Mouse (Mus musculus) cerebellum, adult 9-11 months (tissue): Measurements from ENCODE around the gene Nfxl1.
"Not testable (repeated sequence)": the region's sequence is repeated elsewhere in the genome, so short reads cannot be mapped to it uniquely, and the experiment has no call there.

ENCODE experiments used
- DNase-seq: peaks from one replicate; pipeline ENCODE4 v3.0.0; 2022

Nfxl1 gene

DNA sequence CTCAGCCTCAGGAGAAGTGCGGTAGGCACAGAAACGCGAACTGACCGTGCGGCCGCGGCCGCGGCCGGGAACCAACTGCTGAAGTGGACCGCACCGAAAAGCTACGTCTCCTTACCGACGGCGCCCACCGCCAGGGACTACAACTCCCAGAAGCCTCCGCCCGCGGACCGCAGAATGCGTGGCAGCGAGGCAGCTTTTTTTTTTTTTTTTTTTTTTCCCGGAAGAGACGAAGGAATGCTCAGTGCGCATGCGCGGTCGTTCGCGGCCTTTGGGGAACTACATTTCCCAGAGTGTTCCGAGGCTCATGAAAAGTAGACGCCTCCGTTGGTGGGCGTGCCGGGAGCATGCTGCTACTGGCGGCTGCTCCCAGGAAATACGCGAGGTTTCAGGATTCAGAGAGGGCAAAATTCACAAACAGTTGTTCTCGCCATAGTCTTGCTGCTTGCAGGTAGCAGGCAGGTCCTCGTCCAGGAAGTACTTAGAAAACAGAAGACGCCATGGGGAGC is at the start of gene Nfxl1:
TSS of gene Nfxl1 (minus strand) at position 141 of the 506 bp plus-strand sequence.
- peak; percentile 97 for DNase-seq

DNA sequence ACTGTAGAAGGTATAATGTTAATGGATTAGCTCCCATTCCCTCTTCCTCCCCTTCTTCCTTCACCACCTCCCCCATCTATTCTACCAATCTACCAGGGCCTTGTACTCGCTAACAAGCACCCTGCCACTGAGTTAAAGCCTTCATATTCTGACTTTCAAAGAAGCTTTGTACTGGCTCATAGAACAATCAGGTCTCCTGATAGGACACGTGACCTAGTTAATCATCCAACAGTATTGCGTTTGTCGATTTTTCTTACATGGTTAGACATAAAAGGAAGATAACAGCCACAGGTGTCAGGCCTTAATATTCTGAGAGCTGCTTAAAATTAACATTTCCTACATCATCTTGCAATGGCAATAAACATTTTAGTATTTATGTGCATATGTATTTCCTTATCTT is 43.7 kb upstream of the Nfxl1 start:
- DNase-seq, result no peak

- peak; percentile 10 for DNase-seq
Measured at GRCm38 (mm10) chr5:72601006-72601405, 41.5 kb upstream of the Nfxl1 start.

- no peak for DNase-seq
Measured at GRCm38 (mm10) chr5:72587192-72587681, 27.8 kb upstream of the Nfxl1 start, which contains the start of gene Gm5868. Gm5868 (minus strand) TSS chr5:72587551.

GRCm38 (mm10) chr5:72586667-72587191 is 27.2 kb upstream of the Nfxl1 start:
- DNase-seq, result not testable (repeated sequence)

- DNase-seq, result not testable (repeated sequence)
Measured at GRCm38 (mm10) chr5:72586122-72586521, 26.6 kb upstream of the Nfxl1 start.

DNA sequence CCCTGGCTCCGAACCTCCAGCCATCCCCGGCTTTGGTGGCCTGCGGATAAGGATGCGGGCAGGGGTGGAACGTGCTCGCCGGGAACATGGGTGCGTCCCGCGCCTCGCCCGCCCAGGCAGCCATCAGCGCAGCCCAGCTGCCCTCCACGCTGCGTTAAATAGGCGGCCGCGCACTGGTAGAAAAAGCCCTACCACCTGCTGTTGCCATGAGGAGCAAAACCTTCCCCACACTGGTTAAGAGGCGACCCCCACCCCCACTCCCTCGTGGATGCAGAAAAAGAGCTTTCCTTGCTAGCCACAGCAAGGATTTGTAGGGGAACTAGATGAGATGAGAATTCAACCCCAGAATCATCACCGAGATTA is 21.5 kb upstream of the Nfxl1 start, which contains the start of gene Zar1:
TSS of gene Zar1 (minus strand) at position 285 of the 363 bp plus-strand sequence.
- not testable (repeated sequence) for DNase-seq

- DNase-seq, result not testable (repeated sequence)
Measured at GRCm38 (mm10) chr5:72580088-72580969, 20.8 kb upstream of the Nfxl1 start.

DNA sequence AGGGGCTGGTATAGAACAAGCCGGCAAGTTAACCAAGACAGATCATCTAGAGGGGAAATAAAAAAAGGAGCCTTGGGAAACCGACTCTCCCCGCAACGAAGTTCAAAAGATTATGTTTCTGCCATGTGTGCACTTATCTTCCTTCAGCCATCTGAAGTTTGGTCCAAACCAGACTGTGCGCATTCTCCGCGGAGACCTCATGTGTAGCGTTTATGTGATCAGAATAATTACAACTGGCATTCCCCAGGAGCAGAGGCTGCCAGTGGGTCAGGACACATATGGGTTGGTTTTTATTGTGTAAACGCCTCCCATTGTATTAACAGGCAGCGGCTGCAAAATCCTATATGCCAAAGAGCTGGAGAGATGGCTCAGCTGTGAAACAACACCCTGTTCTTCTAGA is 20.1 kb upstream of the Nfxl1 start:
- not testable (repeated sequence) for DNase-seq

DNA sequence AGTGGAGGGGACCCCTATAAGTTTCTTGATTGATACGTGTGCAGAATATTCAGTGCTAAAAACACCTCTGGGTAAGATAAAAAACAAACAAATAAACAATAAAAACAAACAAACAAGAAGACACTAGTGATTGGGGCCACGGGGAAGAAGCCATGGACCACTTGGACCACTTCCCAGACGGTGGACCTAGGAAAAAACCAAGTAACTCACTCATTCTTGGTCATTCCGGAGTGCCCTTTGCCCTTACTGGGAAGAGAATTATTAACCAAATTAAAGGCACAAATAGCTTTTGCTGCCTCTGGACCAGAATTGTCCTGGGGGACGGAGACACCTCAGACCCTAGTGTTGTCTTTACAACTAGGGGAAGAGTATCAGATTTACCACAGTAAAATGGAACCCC is 6.1 kb upstream of the Nfxl1 start:
- no peak for DNase-seq

DNA sequence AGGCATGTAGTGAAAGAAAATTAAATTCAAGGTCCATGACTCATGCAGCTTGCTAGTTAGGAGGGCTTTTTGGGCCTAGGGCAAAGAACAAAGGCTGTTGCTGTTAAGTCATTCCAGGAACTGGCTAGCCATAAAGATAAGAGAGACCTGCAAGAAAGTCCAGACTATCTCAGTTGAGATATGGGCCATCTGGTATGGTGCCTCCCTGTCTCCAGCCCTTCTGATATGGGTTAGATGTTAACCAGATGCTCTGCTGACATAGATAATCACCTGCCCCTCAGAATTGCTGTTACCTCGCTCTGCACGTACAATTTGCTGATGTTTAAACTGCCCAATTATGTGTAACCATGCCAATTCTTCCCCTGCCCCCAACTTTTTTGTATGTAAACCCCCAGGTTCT is 3.7 kb upstream of the Nfxl1 start:
- not testable (repeated sequence) for DNase-seq

DNA sequence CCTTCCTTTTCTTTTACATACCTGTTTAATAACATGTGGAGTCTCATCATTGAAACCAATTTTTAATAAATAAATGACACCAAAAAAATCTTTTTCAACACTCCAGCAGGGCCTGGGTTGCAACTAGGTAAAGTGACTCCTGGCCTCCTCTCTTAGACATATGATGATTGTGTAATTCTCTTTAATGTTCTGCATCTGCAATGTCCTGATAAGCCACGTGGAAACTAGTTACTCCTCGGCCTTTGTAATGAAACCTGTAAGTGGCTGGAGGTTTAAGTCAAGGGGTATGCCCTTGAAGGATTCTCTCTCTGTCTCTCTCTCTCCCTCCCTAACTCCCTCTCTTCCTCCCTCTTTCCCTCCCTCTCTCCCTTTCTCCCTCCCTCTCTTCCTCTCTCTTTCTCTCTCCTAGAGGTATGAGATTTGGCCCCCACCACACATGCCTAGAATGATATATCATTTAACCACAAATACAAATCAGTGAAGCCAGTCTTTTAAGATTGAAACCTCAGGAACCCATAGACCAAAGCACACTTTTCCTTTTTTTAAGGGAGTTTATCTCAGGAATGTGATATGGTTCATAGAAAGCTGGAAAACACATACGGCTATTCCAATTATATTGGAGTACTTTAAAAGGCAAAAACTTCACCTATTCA is 1.6 kb upstream of the Nfxl1 start:
- DNase-seq, result no peak

DNA sequence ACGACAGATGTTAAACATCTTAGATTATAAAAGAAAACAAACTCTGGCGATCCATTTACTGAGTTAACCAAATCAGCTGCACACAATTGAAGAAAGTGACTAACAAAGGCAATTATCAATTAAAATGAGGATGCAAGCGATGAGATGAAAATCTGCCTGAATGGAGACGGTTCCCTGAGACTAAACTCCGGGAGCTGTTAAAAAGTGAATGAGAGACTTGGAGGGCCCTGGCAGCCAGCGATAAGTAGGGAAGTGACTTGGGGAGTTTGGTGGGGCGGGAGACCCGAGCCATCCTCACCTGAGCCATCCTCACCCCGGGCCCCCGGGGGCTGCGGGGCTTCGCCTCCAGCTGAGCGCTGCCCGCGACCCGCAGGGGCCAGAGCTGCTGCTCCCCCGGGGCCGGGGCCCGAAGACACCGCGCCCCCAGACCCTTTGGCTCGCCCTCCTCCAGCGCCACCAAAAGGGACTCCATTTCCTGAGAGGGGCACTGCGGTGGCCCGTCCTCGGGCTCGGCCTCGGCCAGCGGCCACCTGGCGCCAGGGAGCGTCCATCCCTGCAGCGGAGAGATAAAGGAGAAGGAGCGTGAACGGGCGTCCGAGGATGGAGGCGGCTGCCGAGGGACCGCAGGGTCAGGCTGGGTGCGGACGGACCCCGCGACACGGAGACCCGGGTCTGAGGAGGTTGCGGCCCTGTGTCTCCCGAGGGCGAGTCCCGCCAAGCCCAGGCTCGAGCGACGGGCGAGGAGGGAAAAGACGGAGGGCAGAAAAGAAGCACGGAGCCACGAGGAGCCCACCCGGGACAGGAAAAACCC is 563 bp downstream of the Nfxl1 start:
- DNase-seq, result peak; percentile 76

- DNase-seq, result no peak
Measured at GRCm38 (mm10) chr5:72556245-72556644, 3.2 kb downstream of the Nfxl1 start.

DNA sequence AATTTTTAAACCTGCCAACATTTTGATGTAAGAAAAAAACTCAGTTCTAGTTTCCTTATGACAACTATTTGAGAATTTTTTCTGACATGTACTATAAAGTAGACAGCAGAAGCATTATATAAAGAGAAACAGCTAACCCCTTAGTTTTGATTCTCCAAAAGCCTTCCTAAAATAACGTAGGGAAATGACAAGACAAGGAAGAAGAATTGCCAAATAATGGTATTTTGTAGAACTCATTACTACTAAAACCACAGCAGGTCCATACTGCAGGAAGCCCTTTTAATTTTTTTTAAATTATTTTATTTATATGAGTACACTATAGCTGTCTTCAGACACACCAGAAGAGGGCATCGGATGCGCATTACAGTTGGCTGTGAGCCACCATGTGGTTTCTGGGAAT is 8.3 kb downstream of the Nfxl1 start:
- DNase-seq, result no peak

GRCm38 (mm10) chr5:72528896-72529295 is 30.6 kb downstream of the Nfxl1 start:
- DNase-seq, result no peak

DNA sequence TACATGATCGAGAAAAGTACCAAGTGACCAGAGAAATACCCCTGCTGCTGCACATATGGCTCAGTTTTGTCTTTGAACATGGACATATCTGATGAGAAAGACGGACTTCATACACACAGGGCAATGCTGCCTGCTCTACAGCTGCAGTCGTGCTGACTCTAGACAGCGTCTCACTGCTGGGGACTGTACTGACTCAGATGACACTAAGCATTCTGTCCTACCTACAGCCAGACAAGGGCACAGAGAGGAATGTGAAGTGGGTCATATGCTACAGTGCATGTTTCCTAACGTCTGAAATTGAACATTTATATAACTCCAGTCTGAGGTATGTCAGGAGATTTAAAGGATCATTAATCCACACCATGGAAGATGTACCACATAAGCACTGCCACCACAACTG is 45.7 kb downstream of the Nfxl1 start:
- no peak for DNase-seq

GRCm38 (mm10) chr5:72505740-72506139 is 53.7 kb downstream of the Nfxl1 start:
- no peak for DNase-seq

DNA sequence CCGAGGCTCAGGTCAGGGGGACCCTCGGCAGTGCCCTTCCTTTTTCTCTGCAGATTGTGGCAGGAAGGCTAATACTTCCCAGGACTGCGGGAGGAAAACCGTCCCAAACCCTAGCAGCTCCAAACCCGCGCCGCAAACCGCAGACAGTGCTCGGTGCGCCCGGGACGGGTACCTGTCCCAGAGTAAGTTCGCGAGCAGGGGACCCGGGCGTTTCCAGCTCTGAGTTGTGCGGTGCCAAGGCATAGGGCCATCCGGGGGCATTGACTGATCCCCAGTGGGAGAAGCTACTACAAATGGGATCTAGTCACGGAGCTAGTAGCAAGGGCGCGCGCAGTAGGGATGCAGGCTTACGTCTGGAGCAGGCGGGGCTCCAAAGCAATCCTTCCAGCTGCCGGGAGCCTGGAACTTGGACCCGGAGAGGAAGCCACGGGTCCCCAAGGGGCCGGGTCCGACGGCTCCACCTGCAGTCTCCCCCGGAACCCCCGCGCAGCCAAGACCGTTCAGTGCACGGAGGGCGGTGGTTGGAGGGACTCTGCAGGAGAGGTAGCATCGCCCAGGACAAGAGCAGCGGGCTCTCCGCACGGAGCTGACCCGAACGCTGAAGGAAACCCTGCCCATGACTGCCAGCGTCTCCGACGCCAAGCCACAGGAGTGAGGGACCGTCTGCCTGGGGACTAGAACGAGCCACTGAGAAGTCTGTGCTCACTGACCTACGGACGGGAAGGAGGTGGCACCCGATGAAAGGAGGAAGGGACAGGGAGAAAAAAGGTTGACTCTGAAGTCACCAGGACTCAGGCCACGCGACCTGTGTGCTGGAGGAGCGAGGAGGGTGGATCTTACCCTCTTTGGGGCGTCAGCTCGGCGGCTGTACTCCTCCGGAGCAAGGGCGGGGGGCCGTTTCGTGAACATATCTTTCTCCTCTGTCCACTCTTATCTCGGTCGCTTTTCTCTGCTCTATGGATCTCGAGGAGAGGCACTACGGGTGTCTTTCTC is 55.7 kb downstream of the Nfxl1 start, which contains the start of gene Corin:
TSS of gene Corin (minus strand) at position 943 of the 993 bp plus-strand sequence.
- DNase-seq, result no peak

GRCm38 (mm10) chr5:72502778-72503177 is 56.7 kb downstream of the Nfxl1 start:
- no peak for DNase-seq

GRCm38 (mm10) chr5:72501763-72502162 is 57.7 kb downstream of the Nfxl1 start:
- no peak for DNase-seq
